Mouse (Mus musculus) kidney, adult 2 months (tissue): ENCODE measurements around the gene Kbtbd3.

ENCODE experiments used
- CTCF ChIP-seq: fragments of 200-500 bp; conservative IDR thresholded peaks from 2 replicates; pipeline ENCODE4 v1.5.1; 2011; ENCODE audit warnings: low read depth, mild to moderate bottlenecking, control low read depth, low read length, moderate library complexity, mixed read lengths; ENCODE audit not compliant: insufficient read depth, insufficient read length
- POLR2A ChIP-seq: fragments of 200-500 bp; IDR thresholded peaks from one replicate; pipeline ENCODE4 v1.6.1; 2011; ENCODE audit warnings: low read depth, low read length, control low read depth

GRCm38 (mm10) chr9:4266881-4267280 lies 42.8 kb upstream of the Kbtbd3 start:
- TF ChIP-seq POLR2A (no peak), CTCF (no peak)
